Mouse (Mus musculus) retina, postnatal 7 days (tissue): ENCODE results near the gene Gm42791.
A peak's percentile ranks its signal among the peaks of the same experiment; 100 is the strongest.

ENCODE experiments used
- DNase-seq: peaks from one replicate; pipeline ENCODE4 v3.0.0-alpha.2; 2012; ENCODE audit warnings: low read depth, low spot score

The Gm42791 gene

GRCm38 (mm10) chr5:149009111-149009510, 14.2 kb upstream of the Gm42791 start:
- DNase-seq = no peak

- DNase-seq = no peak
Measured at GRCm38 (mm10) chr5:149007295-149007646, 12.3 kb upstream of the Gm42791 start.

DNA sequence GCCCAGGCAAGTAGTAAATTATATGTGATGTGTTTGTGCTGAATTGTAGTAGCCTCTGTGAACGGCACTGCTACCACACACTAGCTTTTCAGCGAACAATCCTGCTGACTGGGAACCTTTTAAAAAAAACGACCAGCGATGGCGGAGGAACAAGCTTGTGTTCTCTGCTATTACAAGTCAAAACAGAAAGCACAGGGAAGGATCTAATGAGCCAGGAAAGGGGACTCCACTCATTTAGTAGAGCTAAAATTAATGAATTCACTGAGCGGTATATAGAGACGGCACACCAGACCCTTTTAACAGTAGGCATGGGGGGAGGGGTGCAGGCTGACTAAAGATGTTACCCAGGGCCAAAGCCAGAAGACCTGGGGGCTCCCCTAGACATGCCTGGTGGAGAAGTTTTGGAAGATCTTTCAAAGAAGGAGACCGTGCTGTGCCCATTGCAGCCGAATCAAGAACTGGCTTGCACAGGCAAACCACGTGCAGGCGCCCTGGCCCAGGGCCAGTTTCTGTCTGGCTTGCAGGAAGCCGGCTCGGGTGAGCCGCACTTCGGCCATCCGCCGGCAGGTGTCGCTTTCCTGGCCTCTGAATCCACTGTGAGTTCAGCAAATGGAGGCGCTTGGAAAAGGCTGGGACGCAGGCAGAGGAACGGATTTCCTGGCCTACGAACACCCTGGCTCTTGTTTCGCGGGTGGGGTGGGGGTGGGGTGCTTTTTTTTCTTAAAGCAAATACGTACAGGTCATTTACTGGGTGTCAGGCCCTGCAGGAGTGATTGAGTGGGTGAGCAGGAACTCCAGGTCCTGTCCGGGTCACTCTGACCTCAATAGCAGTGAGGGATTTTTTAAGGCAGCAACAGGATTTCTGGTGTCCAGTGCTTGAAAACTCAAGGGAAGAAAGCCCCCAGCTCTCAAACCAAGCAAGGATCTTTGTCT, 11.7 kb upstream of the Gm42791 start:
- DNase-seq = peak; percentile 96

GRCm38 (mm10) chr5:149005701-149006361, 10.9 kb upstream of the Gm42791 start:
- no peak for DNase-seq

GRCm38 (mm10) chr5:149005083-149005482, 10.1 kb upstream of the Gm42791 start:
- no peak for DNase-seq

- DNase-seq = no peak
Measured at GRCm38 (mm10) chr5:149003137-149003536, 8.2 kb upstream of the Gm42791 start.

- no peak for DNase-seq
Measured at GRCm38 (mm10) chr5:149002803-149003115, 7.8 kb upstream of the Gm42791 start.

GRCm38 (mm10) chr5:149002034-149002802, 7.3 kb upstream of the Gm42791 start:
- DNase-seq = no peak

- no peak for DNase-seq
Measured at GRCm38 (mm10) chr5:148999802-149000201, 4.9 kb upstream of the Gm42791 start.

GRCm38 (mm10) chr5:148998512-148998911, 3.6 kb upstream of the Gm42791 start:
- no peak for DNase-seq

DNA sequence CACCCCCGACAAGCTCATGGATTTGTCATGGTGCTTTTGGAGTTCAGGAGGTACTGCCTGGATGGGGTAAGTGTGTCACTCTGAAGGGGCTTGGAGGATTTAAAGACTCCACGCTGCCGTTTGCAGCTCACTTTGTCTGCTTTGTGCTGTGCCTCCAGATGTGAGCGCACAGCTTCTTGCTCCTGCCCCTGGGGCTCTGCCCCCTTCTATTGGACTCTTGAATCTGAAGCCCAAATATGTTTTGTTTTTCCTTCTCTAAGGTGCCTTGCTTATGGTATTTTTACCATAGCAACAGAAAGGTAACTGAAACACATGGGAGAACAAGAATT, 1.7 kb upstream of the Gm42791 start:
- DNase-seq = no peak

GRCm38 (mm10) chr5:148995962-148996708, 1.2 kb upstream of the Gm42791 start:
- DNase-seq = no peak

DNA sequence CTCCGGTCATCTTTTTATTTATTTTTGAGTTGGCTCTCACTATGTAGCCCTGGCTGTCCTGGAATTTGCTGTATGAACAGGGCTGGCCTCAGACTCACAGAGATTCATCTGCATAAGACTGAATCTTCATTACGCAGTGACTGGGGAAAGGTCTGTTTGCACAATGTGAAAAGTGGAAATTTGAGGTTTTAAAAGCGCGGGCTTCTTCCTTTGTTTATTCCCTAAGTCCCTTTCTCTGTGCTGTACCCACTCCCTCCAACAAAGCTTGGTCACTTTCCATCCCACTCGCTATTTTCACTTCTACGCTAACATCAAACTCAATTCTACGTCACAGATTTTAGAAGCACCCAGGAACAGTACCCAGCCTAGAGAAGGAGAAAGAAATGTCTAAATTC, 639 bp downstream of the Gm42791 start:
- DNase-seq = no peak

DNA sequence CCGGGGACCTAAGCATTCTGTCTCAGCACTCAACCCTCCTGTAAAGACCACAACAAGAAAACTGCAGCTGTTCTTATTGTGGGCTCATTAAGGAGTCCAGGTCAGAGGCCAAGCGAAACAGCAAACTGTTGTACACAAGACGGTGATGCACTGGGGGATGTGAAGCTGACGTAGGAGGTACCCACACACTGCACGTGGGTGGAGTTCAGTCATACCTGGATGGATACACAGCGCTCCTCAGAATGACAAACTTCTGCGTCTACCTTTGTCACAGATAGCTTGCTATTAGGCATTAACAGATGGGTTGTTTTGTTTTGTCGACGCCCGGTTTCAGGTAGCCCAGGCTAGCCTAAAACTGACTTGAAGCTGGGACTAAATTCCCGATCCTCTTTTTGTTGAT, 2.3 kb downstream of the Gm42791 start:
- no peak for DNase-seq

DNA sequence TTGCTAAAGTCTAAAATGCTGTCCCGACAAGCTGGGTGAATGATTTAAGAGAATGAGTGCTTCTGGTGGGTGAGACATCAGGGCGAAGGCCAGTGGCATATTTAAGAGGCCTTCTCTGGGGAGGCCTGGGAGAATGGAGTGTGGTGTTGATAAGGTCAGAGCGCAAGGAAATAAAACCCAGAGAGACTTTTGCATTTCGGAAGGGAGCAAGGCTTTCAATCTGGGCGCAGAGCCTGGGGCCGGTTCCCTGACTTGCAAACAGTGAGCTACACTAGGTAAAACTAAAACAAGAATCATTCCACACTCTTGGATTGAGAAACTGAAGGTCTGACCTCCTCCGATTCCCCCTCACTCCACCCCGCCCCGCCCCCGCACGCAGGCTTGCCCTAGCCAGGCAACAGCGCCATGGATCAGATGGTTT, 4.0 kb downstream of the Gm42791 start:
- DNase-seq = no peak

DNA sequence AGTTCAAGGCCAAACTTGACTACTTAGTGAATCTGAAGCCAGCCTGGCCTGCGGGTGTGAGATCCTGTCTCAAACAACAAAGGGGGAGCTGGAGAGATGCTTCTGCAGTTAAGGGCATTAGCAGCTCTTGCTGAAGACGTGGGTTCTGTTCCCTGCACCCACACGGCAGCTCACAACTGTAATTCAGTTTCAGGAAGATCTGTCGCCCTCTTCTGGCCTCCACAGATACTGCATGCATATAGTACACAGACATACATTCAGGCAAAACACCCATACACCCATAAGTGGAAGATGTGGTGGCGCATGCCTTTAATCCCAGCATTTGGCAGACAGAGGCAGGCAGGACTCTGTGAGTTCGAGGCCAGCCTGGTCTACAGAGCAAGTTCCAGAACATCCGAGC, 5.5 kb downstream of the Gm42791 start:
- no peak for DNase-seq

GRCm38 (mm10) chr5:148984961-148985360, 10.0 kb downstream of the Gm42791 start:
- no peak for DNase-seq

- no peak for DNase-seq
Measured at GRCm38 (mm10) chr5:148983696-148984095, 11.3 kb downstream of the Gm42791 start.

- DNase-seq = no peak
Measured at GRCm38 (mm10) chr5:148983108-148983664, 11.8 kb downstream of the Gm42791 start.

GRCm38 (mm10) chr5:148982396-148982795, 12.6 kb downstream of the Gm42791 start:
- no peak for DNase-seq

DNA sequence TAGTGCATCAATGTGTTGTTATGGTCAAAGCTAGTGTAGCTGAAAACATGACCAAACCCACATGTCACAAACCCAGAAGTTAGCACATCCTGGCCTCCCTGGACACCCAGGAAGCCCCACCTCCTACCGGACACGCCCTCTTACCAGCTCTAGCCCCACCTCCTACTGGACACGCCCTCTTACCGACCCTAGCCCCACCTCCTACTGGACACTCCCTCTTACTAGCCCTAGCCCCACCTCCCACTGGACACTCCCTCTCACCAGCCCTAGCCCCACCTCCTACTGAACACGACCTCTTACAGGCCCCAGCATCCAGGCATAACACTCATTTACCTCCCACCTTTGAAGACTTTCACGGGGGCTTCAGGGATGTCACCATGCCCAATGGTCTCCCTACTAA, 14.3 kb downstream of the Gm42791 start:
- no peak for DNase-seq
